Mouse (Mus musculus): ENCODE data around the gene Nlgn2. TPM values are rescaled to one million over a fixed set of nuclear protein-coding genes. Genes with fewer than 3 reads are reported as not detected.

Nlgn2 gene
- 5.3 TPM for polyA plus RNA-seq (2014; fragmentation: Illumina TruSeq; extraction: RNeasy Lipid Tissue Mini Kit (QIAGEN cat#74804); ENCODE audit: insufficient read depth, low read depth, low replicate concordance)

GRCm38 (mm10) chr11:69837604-69837951, at the start of gene Nlgn2:
Gene Nlgn2 (minus strand): TSS chr11:69837784.

GRCm38 (mm10) chr11:69880853-69881603, 43.4 kb upstream of the Nlgn2 start, which contains the start of gene Kctd11:
Gene Kctd11 (minus strand): TSS chr11:69881406.

DNA sequence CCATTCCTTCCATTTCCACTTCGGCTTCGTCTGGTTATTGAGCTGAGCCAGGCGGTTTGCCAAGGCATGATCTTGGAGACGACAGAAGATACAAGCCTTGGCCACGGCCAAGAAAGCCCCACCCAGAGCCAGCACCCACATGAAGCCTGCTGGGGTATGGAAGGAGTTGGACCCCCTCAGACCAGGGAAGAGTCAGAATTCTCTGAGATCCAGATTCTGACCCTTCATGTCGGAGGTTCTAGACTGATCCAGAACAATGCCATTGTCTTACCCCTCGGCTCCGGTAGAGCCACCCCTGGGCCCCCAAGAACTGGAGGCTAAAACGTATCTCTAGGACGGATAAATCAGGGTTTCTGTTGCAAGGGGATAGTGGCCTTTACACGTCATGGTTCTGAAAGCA, 40.3 kb upstream of the Nlgn2 start, which contains the start of gene Tmem95:
Gene Tmem95 (minus strand): TSS at position 141 of the 400 bp plus-strand sequence.

GRCm38 (mm10) chr11:69858113-69858998, 20.8 kb upstream of the Nlgn2 start, which contains the start of gene Tnk1:
Gene Tnk1 (minus strand): TSS chr11:69858730.

DNA sequence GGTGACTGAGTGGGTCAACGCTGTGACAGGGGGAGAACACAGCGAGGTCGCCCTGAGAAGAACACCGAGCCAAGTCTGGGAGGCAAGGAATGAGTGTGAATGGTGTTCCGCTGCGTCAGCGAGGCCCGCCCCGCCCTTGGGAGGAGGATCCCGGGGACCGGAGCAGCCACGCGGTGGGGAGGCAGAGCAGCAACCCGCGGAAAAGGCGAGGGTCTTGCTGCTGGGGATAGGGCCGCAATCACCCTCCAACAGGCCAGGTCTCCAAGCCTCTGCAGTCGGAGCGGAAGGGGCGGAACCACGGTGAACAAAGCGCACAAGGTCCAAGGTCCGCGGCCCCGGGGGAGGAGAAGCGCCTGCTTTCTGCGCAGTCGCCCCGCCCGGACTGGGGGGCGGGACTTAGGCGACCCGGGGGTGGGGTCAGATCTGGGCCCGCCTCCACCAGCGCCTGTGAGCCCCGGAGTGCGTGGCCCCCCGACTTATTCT, 8.7 kb upstream of the Nlgn2 start, which contains the start of gene Plscr3:
Gene Plscr3 (plus strand): TSS at position 179 of the 483 bp plus-strand sequence.

GRCm38 (mm10) chr11:69837952-69838713, 549 bp upstream of the Nlgn2 start, which contains the start of gene Tmem256:
Gene Tmem256 (plus strand): TSS chr11:69838514.

DNA sequence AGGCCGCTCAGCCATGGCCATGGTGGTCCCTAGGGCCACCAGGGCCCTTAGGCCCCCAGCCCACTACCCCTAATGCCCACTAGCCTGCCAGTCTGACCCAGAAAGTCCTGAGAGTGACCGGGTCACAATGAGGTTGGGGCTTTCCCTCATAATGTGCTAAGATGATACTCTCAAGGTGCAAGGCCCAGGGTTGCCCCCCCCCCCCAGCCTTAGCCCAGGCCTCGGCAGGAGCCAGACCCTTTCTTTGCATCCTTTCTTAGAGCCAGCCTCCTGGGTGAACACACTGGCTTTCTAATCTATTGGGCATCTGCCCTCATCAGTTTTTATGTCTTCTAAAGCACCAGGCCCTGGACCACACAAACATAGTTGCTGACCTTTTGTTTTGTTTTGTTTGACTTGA, 15.5 kb downstream of the Nlgn2 start, which contains the start of gene Spem1:
Gene Spem1 (minus strand): TSS at position 101 of the 400 bp plus-strand sequence.

DNA sequence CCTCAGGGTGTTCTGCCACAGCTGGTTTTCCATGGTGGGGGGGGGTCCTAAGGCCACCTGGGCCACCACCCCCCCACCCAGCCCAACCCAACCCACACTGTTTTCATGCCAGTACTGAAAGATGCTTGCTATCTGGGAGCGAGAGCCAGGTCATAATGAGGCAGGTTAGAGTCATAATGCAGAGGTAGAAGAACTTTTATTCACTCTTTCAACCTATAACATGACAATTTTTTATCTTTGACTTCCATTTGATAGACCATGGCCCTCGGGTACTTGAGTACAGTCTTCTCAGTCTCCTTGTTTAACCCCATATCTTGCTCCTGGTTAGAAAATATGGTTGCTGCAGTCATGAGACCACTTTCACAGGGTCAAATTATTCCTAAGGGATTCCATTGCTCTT, 19.2 kb downstream of the Nlgn2 start, which contains the start of gene Spem2:
Gene Spem2 (minus strand): TSS at position 101 of the 400 bp plus-strand sequence.

DNA sequence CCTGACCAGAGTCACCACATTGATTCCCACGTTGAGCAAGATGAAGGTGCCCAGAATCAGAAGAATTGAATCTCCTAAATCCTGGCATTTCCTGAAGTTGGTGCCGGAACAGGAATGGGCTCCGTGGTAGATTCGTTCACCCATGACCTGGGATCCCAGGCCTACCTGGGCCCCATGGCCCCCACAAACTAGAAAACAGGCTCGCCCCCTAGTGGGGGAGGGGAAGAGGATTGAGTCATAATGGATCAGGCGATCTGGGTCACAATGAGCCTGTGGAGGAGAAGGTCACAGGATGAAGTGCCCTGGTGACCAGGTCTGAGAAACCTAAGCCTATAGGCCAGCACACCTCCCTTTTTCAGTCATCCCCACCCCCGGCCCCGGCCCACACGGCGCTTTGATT, 22.4 kb downstream of the Nlgn2 start, which contains the start of gene Gm39566:
Gene Gm39566 (minus strand): TSS at position 144 of the 400 bp plus-strand sequence.

GRCm38 (mm10) chr11:69804972-69805909, 32.3 kb downstream of the Nlgn2 start, which contains the start of gene Tmem102:
Gene Tmem102 (minus strand): TSS chr11:69805624.

DNA sequence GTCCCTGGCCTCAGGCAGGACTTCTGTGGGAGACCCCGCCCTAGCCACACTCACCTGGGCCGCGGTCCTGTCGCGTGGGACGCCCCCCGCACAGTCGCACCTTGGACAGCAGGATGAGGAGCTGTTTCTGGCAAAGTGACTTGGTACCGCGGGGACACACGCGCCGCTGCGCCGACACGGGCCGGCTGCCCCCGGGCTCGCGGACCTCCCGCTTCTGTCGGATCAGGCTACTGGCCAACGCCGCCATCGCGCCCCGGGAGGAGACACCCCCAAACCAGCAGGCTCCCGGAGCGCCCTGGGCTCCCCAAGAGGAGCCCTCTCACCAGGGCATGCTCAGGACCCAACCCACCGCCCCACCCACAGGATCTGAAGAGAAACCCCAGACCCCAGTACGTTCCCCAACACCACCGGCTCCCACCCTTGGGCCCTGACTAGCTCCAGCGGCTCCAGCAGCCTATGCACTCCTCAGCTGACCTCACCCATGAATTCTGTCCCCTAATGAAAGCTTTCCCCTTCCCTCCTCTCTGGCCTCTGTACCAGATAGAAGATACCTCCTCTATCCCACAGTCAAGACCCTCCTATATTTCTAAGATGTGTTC, 36.1 kb downstream of the Nlgn2 start, which contains the start of gene Fgf11:
Gene Fgf11 (minus strand): TSS at position 479 of the 599 bp plus-strand sequence.

GRCm38 (mm10) chr11:69795168-69795982, 42.2 kb downstream of the Nlgn2 start, which contains the start of gene Chrnb1:
Gene Chrnb1 (minus strand): TSS chr11:69795943.

Other genes with a start within 250 kb of the Nlgn2 start
- gene Atp1b2, start 231.8 kb downstream of the Nlgn2 start, polyA plus RNA-seq (2014; fragmentation: Illumina TruSeq; extraction: RNeasy Lipid Tissue Mini Kit (QIAGEN cat#74804); ENCODE audit: insufficient read depth, low read depth, low replicate concordance) = 5.4 TPM
- not detected for gene Shbg, start 219.9 kb downstream of the Nlgn2 start, polyA plus RNA-seq (2014; fragmentation: Illumina TruSeq; extraction: RNeasy Lipid Tissue Mini Kit (QIAGEN cat#74804); ENCODE audit: insufficient read depth, low read depth, low replicate concordance)
- 4.7 TPM for gene Sat2, start 215.8 kb downstream of the Nlgn2 start, polyA plus RNA-seq (2014; fragmentation: Illumina TruSeq; extraction: RNeasy Lipid Tissue Mini Kit (QIAGEN cat#74804); ENCODE audit: insufficient read depth, low read depth, low replicate concordance)
- gene Fxr2, start 204.8 kb downstream of the Nlgn2 start, polyA plus RNA-seq (2014; fragmentation: Illumina TruSeq; extraction: RNeasy Lipid Tissue Mini Kit (QIAGEN cat#74804); ENCODE audit: insufficient read depth, low read depth, low replicate concordance) = 39.7 TPM
- gene Sox15, start 182.5 kb downstream of the Nlgn2 start, polyA plus RNA-seq (2014; fragmentation: Illumina TruSeq; extraction: RNeasy Lipid Tissue Mini Kit (QIAGEN cat#74804); ENCODE audit: insufficient read depth, low read depth, low replicate concordance) = not detected
- gene Mpdu1, start 175.1 kb downstream of the Nlgn2 start, polyA plus RNA-seq (2014; fragmentation: Illumina TruSeq; extraction: RNeasy Lipid Tissue Mini Kit (QIAGEN cat#74804); ENCODE audit: insufficient read depth, low read depth, low replicate concordance) = 53.4 TPM
- gene Cd68, start 171.6 kb downstream of the Nlgn2 start, polyA plus RNA-seq (2014; fragmentation: Illumina TruSeq; extraction: RNeasy Lipid Tissue Mini Kit (QIAGEN cat#74804); ENCODE audit: insufficient read depth, low read depth, low replicate concordance) = 44.2 TPM
- 289 TPM for gene Eif4a1, start 165.4 kb downstream of the Nlgn2 start, polyA plus RNA-seq (2014; fragmentation: Illumina TruSeq; extraction: RNeasy Lipid Tissue Mini Kit (QIAGEN cat#74804); ENCODE audit: insufficient read depth, low read depth, low replicate concordance)
- gene Senp3, start 155.7 kb downstream of the Nlgn2 start, polyA plus RNA-seq (2014; fragmentation: Illumina TruSeq; extraction: RNeasy Lipid Tissue Mini Kit (QIAGEN cat#74804); ENCODE audit: insufficient read depth, low read depth, low replicate concordance) = 47.0 TPM
- 23.3 TPM for gene Tnfsf13, start 152.0 kb downstream of the Nlgn2 start, polyA plus RNA-seq (2014; fragmentation: Illumina TruSeq; extraction: RNeasy Lipid Tissue Mini Kit (QIAGEN cat#74804); ENCODE audit: insufficient read depth, low read depth, low replicate concordance)
- 48.4 TPM for gene Tnfsf12, start 141.9 kb downstream of the Nlgn2 start, polyA plus RNA-seq (2014; fragmentation: Illumina TruSeq; extraction: RNeasy Lipid Tissue Mini Kit (QIAGEN cat#74804); ENCODE audit: insufficient read depth, low read depth, low replicate concordance)
- gene Tnfsfm13, start 141.7 kb downstream of the Nlgn2 start, polyA plus RNA-seq (2014; fragmentation: Illumina TruSeq; extraction: RNeasy Lipid Tissue Mini Kit (QIAGEN cat#74804); ENCODE audit: insufficient read depth, low read depth, low replicate concordance) = 24.8 TPM
- 16.2 TPM for gene Polr2a, start 79.1 kb downstream of the Nlgn2 start, polyA plus RNA-seq (2014; fragmentation: Illumina TruSeq; extraction: RNeasy Lipid Tissue Mini Kit (QIAGEN cat#74804); ENCODE audit: insufficient read depth, low read depth, low replicate concordance)
- 0.85 TPM for gene Slc35g3, start 75.8 kb downstream of the Nlgn2 start, polyA plus RNA-seq (2014; fragmentation: Illumina TruSeq; extraction: RNeasy Lipid Tissue Mini Kit (QIAGEN cat#74804); ENCODE audit: insufficient read depth, low read depth, low replicate concordance)
- gene Zbtb4, start 71.9 kb downstream of the Nlgn2 start, polyA plus RNA-seq (2014; fragmentation: Illumina TruSeq; extraction: RNeasy Lipid Tissue Mini Kit (QIAGEN cat#74804); ENCODE audit: insufficient read depth, low read depth, low replicate concordance) = 25.6 TPM
- gene Chrnb1, start 41.8 kb downstream of the Nlgn2 start, polyA plus RNA-seq (2014; fragmentation: Illumina TruSeq; extraction: RNeasy Lipid Tissue Mini Kit (QIAGEN cat#74804); ENCODE audit: insufficient read depth, low read depth, low replicate concordance) = 10.1 TPM
- gene Fgf11, start 35.9 kb downstream of the Nlgn2 start, polyA plus RNA-seq (2014; fragmentation: Illumina TruSeq; extraction: RNeasy Lipid Tissue Mini Kit (QIAGEN cat#74804); ENCODE audit: insufficient read depth, low read depth, low replicate concordance) = 3.4 TPM
- 4.9 TPM for gene Tmem102, start 32.2 kb downstream of the Nlgn2 start, polyA plus RNA-seq (2014; fragmentation: Illumina TruSeq; extraction: RNeasy Lipid Tissue Mini Kit (QIAGEN cat#74804); ENCODE audit: insufficient read depth, low read depth, low replicate concordance)
- gene Gm39566, start 22.5 kb downstream of the Nlgn2 start, polyA plus RNA-seq (2014; fragmentation: Illumina TruSeq; extraction: RNeasy Lipid Tissue Mini Kit (QIAGEN cat#74804); ENCODE audit: insufficient read depth, low read depth, low replicate concordance) = not detected
- not detected for gene Spem2, start 19.3 kb downstream of the Nlgn2 start, polyA plus RNA-seq (2014; fragmentation: Illumina TruSeq; extraction: RNeasy Lipid Tissue Mini Kit (QIAGEN cat#74804); ENCODE audit: insufficient read depth, low read depth, low replicate concordance)
- gene Spem1, start 15.6 kb downstream of the Nlgn2 start, polyA plus RNA-seq (2014; fragmentation: Illumina TruSeq; extraction: RNeasy Lipid Tissue Mini Kit (QIAGEN cat#74804); ENCODE audit: insufficient read depth, low read depth, low replicate concordance) = not detected
- 375 TPM for gene Tmem256, start 730 bp upstream of the Nlgn2 start, polyA plus RNA-seq (2014; fragmentation: Illumina TruSeq; extraction: RNeasy Lipid Tissue Mini Kit (QIAGEN cat#74804); ENCODE audit: insufficient read depth, low read depth, low replicate concordance)
- gene Plscr3, start 8.6 kb upstream of the Nlgn2 start, polyA plus RNA-seq (2014; fragmentation: Illumina TruSeq; extraction: RNeasy Lipid Tissue Mini Kit (QIAGEN cat#74804); ENCODE audit: insufficient read depth, low read depth, low replicate concordance) = 65.1 TPM
- 5.1 TPM for gene Tnk1, start 20.9 kb upstream of the Nlgn2 start, polyA plus RNA-seq (2014; fragmentation: Illumina TruSeq; extraction: RNeasy Lipid Tissue Mini Kit (QIAGEN cat#74804); ENCODE audit: insufficient read depth, low read depth, low replicate concordance)
- not detected for gene Tmem95, start 40.2 kb upstream of the Nlgn2 start, polyA plus RNA-seq (2014; fragmentation: Illumina TruSeq; extraction: RNeasy Lipid Tissue Mini Kit (QIAGEN cat#74804); ENCODE audit: insufficient read depth, low read depth, low replicate concordance)
- 11.2 TPM for gene Kctd11, start 43.6 kb upstream of the Nlgn2 start, polyA plus RNA-seq (2014; fragmentation: Illumina TruSeq; extraction: RNeasy Lipid Tissue Mini Kit (QIAGEN cat#74804); ENCODE audit: insufficient read depth, low read depth, low replicate concordance)
- gene Acap1, start 57.8 kb upstream of the Nlgn2 start, polyA plus RNA-seq (2014; fragmentation: Illumina TruSeq; extraction: RNeasy Lipid Tissue Mini Kit (QIAGEN cat#74804); ENCODE audit: insufficient read depth, low read depth, low replicate concordance) = 9.7 TPM
- gene 2810408A11Rik, start 63.2 kb upstream of the Nlgn2 start, polyA plus RNA-seq (2014; fragmentation: Illumina TruSeq; extraction: RNeasy Lipid Tissue Mini Kit (QIAGEN cat#74804); ENCODE audit: insufficient read depth, low read depth, low replicate concordance) = 0.77 TPM
- gene Neurl4, start 63.3 kb upstream of the Nlgn2 start, polyA plus RNA-seq (2014; fragmentation: Illumina TruSeq; extraction: RNeasy Lipid Tissue Mini Kit (QIAGEN cat#74804); ENCODE audit: insufficient read depth, low read depth, low replicate concordance) = 9.9 TPM
- gene Gps2, start 76.1 kb upstream of the Nlgn2 start, polyA plus RNA-seq (2014; fragmentation: Illumina TruSeq; extraction: RNeasy Lipid Tissue Mini Kit (QIAGEN cat#74804); ENCODE audit: insufficient read depth, low read depth, low replicate concordance) = 43.0 TPM
- 466 TPM for gene Eif5a, start 84.2 kb upstream of the Nlgn2 start, polyA plus RNA-seq (2014; fragmentation: Illumina TruSeq; extraction: RNeasy Lipid Tissue Mini Kit (QIAGEN cat#74804); ENCODE audit: insufficient read depth, low read depth, low replicate concordance)
- 1.3 TPM for gene Ybx2, start 98.0 kb upstream of the Nlgn2 start, polyA plus RNA-seq (2014; fragmentation: Illumina TruSeq; extraction: RNeasy Lipid Tissue Mini Kit (QIAGEN cat#74804); ENCODE audit: insufficient read depth, low read depth, low replicate concordance)
- gene Slc2a4, start 110.4 kb upstream of the Nlgn2 start, polyA plus RNA-seq (2014; fragmentation: Illumina TruSeq; extraction: RNeasy Lipid Tissue Mini Kit (QIAGEN cat#74804); ENCODE audit: insufficient read depth, low read depth, low replicate concordance) = 8.1 TPM
- gene Cldn7, start 127.0 kb upstream of the Nlgn2 start, polyA plus RNA-seq (2014; fragmentation: Illumina TruSeq; extraction: RNeasy Lipid Tissue Mini Kit (QIAGEN cat#74804); ENCODE audit: insufficient read depth, low read depth, low replicate concordance) = 60.8 TPM
- gene Ctdnep1, start 143.4 kb upstream of the Nlgn2 start, polyA plus RNA-seq (2014; fragmentation: Illumina TruSeq; extraction: RNeasy Lipid Tissue Mini Kit (QIAGEN cat#74804); ENCODE audit: insufficient read depth, low read depth, low replicate concordance) = 86.4 TPM
- 40.7 TPM for gene Elp5, start 144.7 kb upstream of the Nlgn2 start, polyA plus RNA-seq (2014; fragmentation: Illumina TruSeq; extraction: RNeasy Lipid Tissue Mini Kit (QIAGEN cat#74804); ENCODE audit: insufficient read depth, low read depth, low replicate concordance)
- 466 TPM for gene Gabarap, start 153.4 kb upstream of the Nlgn2 start, polyA plus RNA-seq (2014; fragmentation: Illumina TruSeq; extraction: RNeasy Lipid Tissue Mini Kit (QIAGEN cat#74804); ENCODE audit: insufficient read depth, low read depth, low replicate concordance)
- gene Phf23, start 158.0 kb upstream of the Nlgn2 start, polyA plus RNA-seq (2014; fragmentation: Illumina TruSeq; extraction: RNeasy Lipid Tissue Mini Kit (QIAGEN cat#74804); ENCODE audit: insufficient read depth, low read depth, low replicate concordance) = 39.5 TPM
- 6.0 TPM for gene Dvl2, start 162.8 kb upstream of the Nlgn2 start, polyA plus RNA-seq (2014; fragmentation: Illumina TruSeq; extraction: RNeasy Lipid Tissue Mini Kit (QIAGEN cat#74804); ENCODE audit: insufficient read depth, low read depth, low replicate concordance)
- 82.7 TPM for gene Acadvl, start 177.6 kb upstream of the Nlgn2 start, polyA plus RNA-seq (2014; fragmentation: Illumina TruSeq; extraction: RNeasy Lipid Tissue Mini Kit (QIAGEN cat#74804); ENCODE audit: insufficient read depth, low read depth, low replicate concordance)
- 7.3 TPM for gene Dlg4, start 179.2 kb upstream of the Nlgn2 start, polyA plus RNA-seq (2014; fragmentation: Illumina TruSeq; extraction: RNeasy Lipid Tissue Mini Kit (QIAGEN cat#74804); ENCODE audit: insufficient read depth, low read depth, low replicate concordance)
- gene Asgr1, start 216.3 kb upstream of the Nlgn2 start, polyA plus RNA-seq (2014; fragmentation: Illumina TruSeq; extraction: RNeasy Lipid Tissue Mini Kit (QIAGEN cat#74804); ENCODE audit: insufficient read depth, low read depth, low replicate concordance) = 13.1 TPM

Measured in lung, adult 10 weeks (tissue).